ENCODE assay signal across 18 mouse cellular contexts in genomic region chr5:130520527-130520926, GRCm38 (mm10).
DNase-seq lines count a peak whose midpoint lies in the region; ATAC-seq and TF ChIP-seq lines count a peak whose summit lies in the region.
"Had no signal": no experiment of that assay in that cellular context is flagged by ENCODE, and none has a peak within 500 bp of the region (broad histone marks: within the 10 kb centered on the region; RNA-seq: fewer than 3 reads in every experiment).

No protein-coding gene starts in this region.

- H3K4me3 ChIP-seq in heart, adult 2 months, result no peak overlapping the region
- H3K4me3 ChIP-seq in heart, embryonic 11.5 days (ENCODE audit: low read depth, low read length), result no peak overlapping the region
- H3K4me3 ChIP-seq in liver, postnatal 0 days (ENCODE audit: low read depth, low read length), result no peak overlapping the region
- no peak overlapping the region for H3K4me3 ChIP-seq in liver, embryonic 11.5 days (ENCODE audit: low read depth, low read length)
- no peak overlapping the region for H3K4me3 ChIP-seq in stomach, postnatal 0 days (ENCODE audit: low read depth, low read length)
- H3K4me3 ChIP-seq: forebrain, embryonic 10.5 days; limb, embryonic 12.5 days; midbrain, embryonic 12.5 days had no signal

- intact Hi-C loops in heart, adult 2 months (cut with DNase I), result no loop called here

- no peak overlapping the region for H3K9ac ChIP-seq in heart, adult 2 months (ENCODE audit: low read depth, low read length)
- H3K9ac ChIP-seq in heart, embryonic 11.5 days (ENCODE audit: low read depth, low read length), result no peak overlapping the region
- no peak overlapping the region for H3K9ac ChIP-seq in liver, postnatal 0 days (replicated peaks)
- no peak overlapping the region for H3K9ac ChIP-seq in liver, embryonic 11.5 days (ENCODE audit: low read depth, low read length)
- no peak overlapping the region for H3K9ac ChIP-seq in stomach, postnatal 0 days (ENCODE audit: low read length)
- H3K9ac ChIP-seq: limb, embryonic 12.5 days; midbrain, embryonic 12.5 days had no signal

- H3K9me3 ChIP-seq in heart, embryonic 11.5 days (replicated peaks; ENCODE audit: control insufficient read depth, low read length), result 0 out of 2 replicates have a peak, but pooled peaks cover 2% of the 10 kb centered on the region
- H3K9me3 ChIP-seq in liver, postnatal 0 days (ENCODE audit: low read length), result no peaks in the 10 kb centered on the region
- 0 out of 2 replicates have a peak, but pooled peaks cover 2% of the 10 kb centered on the region for H3K9me3 ChIP-seq in liver, embryonic 11.5 days (ENCODE audit: control insufficient read depth, low read length)
- no peaks in the 10 kb centered on the region for H3K9me3 ChIP-seq in stomach, postnatal 0 days (ENCODE audit: control insufficient read depth, low read length)
- H3K9me3 ChIP-seq: forebrain, embryonic 10.5 days had no signal

- TF ChIP-seq EP300 in heart, adult 2 months (IDR thresholded peaks at IDR 0.05; ENCODE audit: insufficient read depth, low read depth, low read length), result no peak
- TF ChIP-seq EP300 in liver, postnatal 0 days (IDR thresholded peaks at IDR 0.05; ENCODE audit: low read depth), result no peak
- no peak for TF ChIP-seq EP300 in stomach, postnatal 0 days (optimal IDR thresholded peaks at IDR 0.05)

- H3K4me1 ChIP-seq in heart, adult 2 months (ENCODE audit: control insufficient read depth, insufficient read depth, low read length), result no peaks in the 10 kb centered on the region
- no peaks in the 10 kb centered on the region for H3K4me1 ChIP-seq in heart, embryonic 11.5 days (ENCODE audit: control insufficient read depth, insufficient read depth, low read length)
- H3K4me1 ChIP-seq in liver, postnatal 0 days (ENCODE audit: insufficient read depth), result no peaks in the 10 kb centered on the region
- H3K4me1 ChIP-seq in liver, embryonic 11.5 days (replicated peaks; ENCODE audit: control insufficient read depth, insufficient read depth, low read length), result no peaks in the 10 kb centered on the region
- no peaks in the 10 kb centered on the region for H3K4me1 ChIP-seq in stomach, postnatal 0 days (replicated peaks; ENCODE audit: control insufficient read depth, insufficient read depth)
- H3K4me1 ChIP-seq: forebrain, embryonic 10.5 days; limb, embryonic 12.5 days; midbrain, embryonic 12.5 days had no signal

- no peaks in the 10 kb centered on the region for H3K36me3 ChIP-seq in heart, adult 2 months (ENCODE audit: control insufficient read depth, insufficient read depth, low read length)
- H3K36me3 ChIP-seq in heart, embryonic 11.5 days (ENCODE audit: control insufficient read depth, insufficient read depth, low read length), result no peaks in the 10 kb centered on the region
- no peaks in the 10 kb centered on the region for H3K36me3 ChIP-seq in liver, postnatal 0 days (replicated peaks; ENCODE audit: insufficient read depth, low read length)
- no peaks in the 10 kb centered on the region for H3K36me3 ChIP-seq in liver, embryonic 11.5 days (ENCODE audit: control insufficient read depth, insufficient read depth, low read length)
- H3K36me3 ChIP-seq in stomach, postnatal 0 days (ENCODE audit: control insufficient read depth, insufficient read depth, low read length), result no peaks in the 10 kb centered on the region
- H3K36me3 ChIP-seq: forebrain, embryonic 10.5 days; limb, embryonic 12.5 days; midbrain, embryonic 12.5 days had no signal

- ATAC-seq in heart, embryonic 11.5 days (replicated peaks; ENCODE audit: insufficient number of reproducible peaks, low FRiP score, low TSS enrichment), result no peak
- no peak for ATAC-seq in liver, postnatal 0 days
- no peak for ATAC-seq in liver, embryonic 11.5 days (replicated peaks; ENCODE audit: low FRiP score)
- no peak for ATAC-seq in stomach, postnatal 0 days (ENCODE audit: low FRiP score, low TSS enrichment)
- ATAC-seq: inflammation-experienced regulatory T-cells, adult 6 months had no signal

- H3K79me2 ChIP-seq in heart, adult 2 months (replicated peaks; ENCODE audit: control insufficient read depth, insufficient read depth, low read length), result no peaks in the 10 kb centered on the region

- WGBS in heart, adult 2 months, result 40% methylated on average over 2 of the region's 2 CpGs
- whole genome bisulfite sequencing in heart, embryonic 11.5 days (ENCODE audit: insufficient replicate concordance), result 57% methylated on average over 2 of the region's 2 CpGs
- 51% methylated on average over 2 of the region's 2 CpGs for WGBS in liver, postnatal 0 days (ENCODE audit: insufficient replicate concordance)
- 54% methylated on average over 2 of the region's 2 CpGs for WGBS in liver, embryonic 11.5 days
- WGBS in stomach, postnatal 0 days, result 60% methylated on average over 2 of the region's 2 CpGs

- TF ChIP-seq POLR2A in heart, adult 2 months (IDR thresholded peaks at IDR 0.05; ENCODE audit: insufficient read depth, low read depth, low read length), result no peak

- H3K27ac ChIP-seq in heart, adult 2 months, result no peak overlapping the region
- no peak overlapping the region for H3K27ac ChIP-seq in heart, embryonic 11.5 days (ENCODE audit: low read depth, low read length)
- H3K27ac ChIP-seq in liver, postnatal 0 days (ENCODE audit: low read depth), result no peak overlapping the region
- no peak overlapping the region for H3K27ac ChIP-seq in liver, embryonic 11.5 days (ENCODE audit: low read depth, low read length)
- no peak overlapping the region for H3K27ac ChIP-seq in stomach, postnatal 0 days (replicated peaks)
- H3K27ac ChIP-seq: forebrain, embryonic 10.5 days; limb, embryonic 12.5 days; midbrain, embryonic 12.5 days had no signal

- H3K27me3 ChIP-seq in heart, adult 2 months (ENCODE audit: control insufficient read depth, insufficient read depth, low read length), result no peaks in the 10 kb centered on the region
- H3K27me3 ChIP-seq in heart, embryonic 11.5 days (ENCODE audit: control insufficient read depth, insufficient read depth, low read length), result no peaks in the 10 kb centered on the region
- H3K27me3 ChIP-seq in liver, postnatal 0 days (ENCODE audit: insufficient read depth, low read length), result no peaks in the 10 kb centered on the region
- H3K27me3 ChIP-seq in liver, embryonic 11.5 days (replicated peaks; ENCODE audit: control insufficient read depth, insufficient read depth, low read length), result no peaks in the 10 kb centered on the region
- no peaks in the 10 kb centered on the region for H3K27me3 ChIP-seq in stomach, postnatal 0 days (ENCODE audit: control insufficient read depth, insufficient read depth, low read length)
- H3K27me3 ChIP-seq: limb, embryonic 12.5 days; midbrain, embryonic 12.5 days had no signal

- no peak for DNase-seq in heart, adult 2 months
- no peak for DNase-seq in liver, postnatal 0 days
- no peak for DNase-seq in liver, embryonic 11.5 days (ENCODE audit: low spot score)
- peak; percentile 3 for DNase-seq in NIH3T3 (ENCODE audit: low read depth)
- no peak for DNase-seq in stomach, postnatal 0 days (ENCODE audit: low spot score)
- no peak for DNase-seq in thymus, postnatal 36 days
- no peak for DNase-seq in layer of hippocampus, adult 11-12 months (ENCODE audit: low spot score)
- DNase-seq: adrenal gland, adult 2 months; heart, adult 11 months; heart, postnatal 14 days; kidney, postnatal 36 days; lung, postnatal 14 days; right cerebral cortex, postnatal 4 days had no signal

- TF ChIP-seq CTCF in heart, adult 2 months (IDR thresholded peaks at IDR 0.05), result peak; percentile 47
- TF ChIP-seq CTCF in liver, postnatal 0 days (IDR thresholded peaks at IDR 0.05; ENCODE audit: low read depth), result peak; percentile 45
- TF ChIP-seq CTCF in stomach, postnatal 0 days (IDR thresholded peaks at IDR 0.05; ENCODE audit: low read depth), result peak; percentile 44

- H3K4me2 ChIP-seq in heart, embryonic 11.5 days, result no peak overlapping the region
- H3K4me2 ChIP-seq in liver, postnatal 0 days (ENCODE audit: low read depth, low read length), result no peak overlapping the region
- H3K4me2 ChIP-seq in liver, embryonic 11.5 days, result no peak overlapping the region
- H3K4me2 ChIP-seq in stomach, postnatal 0 days (replicated peaks; ENCODE audit: low read depth), result no peak overlapping the region
- H3K4me2 ChIP-seq: limb, embryonic 12.5 days; midbrain, embryonic 12.5 days had no signal
